Mouse (Mus musculus): ENCODE measurements at regions not wholly inside any gene's neighbourhood (a gene's known extent, or its start where the extent isn't known, plus 50 kb on each side); places are given as distances from the start of the nearest gene placed in this dataset.

- in situ Hi-C loops (cut with MboI, MseI), result no loop called here
Observed at GRCm38 (mm10) chr7:36940611-36941010, 242.7 kb downstream of the Tshz3 start.

GRCm38 (mm10) chr7:36945024-36945815 is 247.3 kb downstream of the Tshz3 start:
- in situ Hi-C loops (cut with MboI, MseI), result no loop called here

- in situ Hi-C loops (cut with MboI, MseI), result no loop called here
Observed at GRCm38 (mm10) chr7:36949511-36949910, 251.6 kb downstream of the Tshz3 start.

GRCm38 (mm10) chr7:36955376-36955775 is 257.5 kb downstream of the Tshz3 start:
- in situ Hi-C loops (cut with MboI, MseI), result no loop called here

GRCm38 (mm10) chr7:36958255-36958654 is 260.3 kb downstream of the Tshz3 start:
- in situ Hi-C loops (cut with MboI, MseI), result no loop called here

GRCm38 (mm10) chr7:36971772-36972171 is 273.9 kb downstream of the Tshz3 start:
- in situ Hi-C loops (cut with MboI, MseI), result no loop called here

GRCm38 (mm10) chr7:36973654-36974320 is 275.9 kb downstream of the Tshz3 start:
- in situ Hi-C loops (cut with MboI, MseI), result no loop called here

GRCm38 (mm10) chr7:36974573-36974972 is 276.7 kb downstream of the Tshz3 start:
- in situ Hi-C loops (cut with MboI, MseI), result no loop called here

- in situ Hi-C loops (cut with MboI, MseI), result no loop called here
Observed at GRCm38 (mm10) chr7:36975475-36975874, 277.6 kb downstream of the Tshz3 start.

GRCm38 (mm10) chr7:36977819-36978218 is 279.9 kb downstream of the Tshz3 start:
- in situ Hi-C loops (cut with MboI, MseI), result no loop called here

GRCm38 (mm10) chr7:36989380-36989779 is 291.5 kb downstream of the Tshz3 start:
- in situ Hi-C loops (cut with MboI, MseI), result no loop called here

- in situ Hi-C loops (cut with MboI, MseI), result no loop called here
Observed at GRCm38 (mm10) chr7:37004601-37005000, 306.7 kb downstream of the Tshz3 start.

GRCm38 (mm10) chr7:37005701-37006100 is 307.8 kb downstream of the Tshz3 start:
- in situ Hi-C loops (cut with MboI, MseI), result no loop called here

- in situ Hi-C loops (cut with MboI, MseI), result no loop called here
Observed at GRCm38 (mm10) chr7:37006921-37007320, 309.0 kb downstream of the Tshz3 start.

GRCm38 (mm10) chr7:37011180-37011754 is 313.3 kb downstream of the Tshz3 start:
- in situ Hi-C loops (cut with MboI, MseI), result no loop called here

GRCm38 (mm10) chr7:37020078-37020477 is 322.2 kb downstream of the Tshz3 start:
- in situ Hi-C loops (cut with MboI, MseI), result loop anchor here (10.0 kb wide), 1 partner anchor 1155 kb away; no protein-coding TSS in a partner anchor

GRCm38 (mm10) chr7:37024501-37025025 is 326.6 kb downstream of the Tshz3 start:
- in situ Hi-C loops (cut with MboI, MseI), result loop anchor here (10.0 kb wide), 1 partner anchor 1150 kb away; no protein-coding TSS in a partner anchor

GRCm38 (mm10) chr7:37064582-37065458 is 366.9 kb downstream of the Tshz3 start:
- in situ Hi-C loops (cut with MboI, MseI), result no loop called here

- in situ Hi-C loops (cut with MboI, MseI), result no loop called here
Observed at GRCm38 (mm10) chr7:37077698-37078097, 379.8 kb downstream of the Tshz3 start.

- in situ Hi-C loops (cut with MboI, MseI), result no loop called here
Observed at GRCm38 (mm10) chr7:37078140-37078539, 380.2 kb downstream of the Tshz3 start.

GRCm38 (mm10) chr7:37089726-37090125 is 391.8 kb downstream of the Tshz3 start:
- in situ Hi-C loops (cut with MboI, MseI), result no loop called here
